Mouse (Mus musculus) testis, adult 2 months (tissue): ENCODE results near the gene Park7.

Experiments used
- CTCF ChIP-seq: fragments of 200-500 bp; IDR thresholded peaks from 2 replicates; pipeline ENCODE4 v1.5.1; 2012; ENCODE audit warnings: low read depth, mild to moderate bottlenecking, inconsistent platforms, low read length, moderate library complexity; ENCODE audit not compliant: control insufficient read depth, insufficient read depth, insufficient replicate concordance
- POLR2A ChIP-seq: fragments of 200-500 bp; IDR thresholded peaks from 2 replicates; pipeline ENCODE4 v1.6.1; 2012; ENCODE audit warnings: low read depth, mild to moderate bottlenecking, inconsistent platforms, low read length, moderate library complexity; ENCODE audit not compliant: control insufficient read depth

GRCm38 (mm10) chr4:150866494-150866893 lies 47.7 kb downstream of the Park7 start:
- TF ChIP-seq CTCF (no peak), POLR2A (no peak)
